Mouse (Mus musculus) thymus, postnatal 14 days (tissue): Measurements from ENCODE around the gene Tomm40.

Experiments used
- DNase-seq: peaks from one replicate; pipeline ENCODE4 v3.0.0; 2021

Tomm40 gene

GRCm38 (mm10) chr7:19744590-19745385, 29.6 kb upstream of the Tomm40 start:
- no peak for DNase-seq

DNA sequence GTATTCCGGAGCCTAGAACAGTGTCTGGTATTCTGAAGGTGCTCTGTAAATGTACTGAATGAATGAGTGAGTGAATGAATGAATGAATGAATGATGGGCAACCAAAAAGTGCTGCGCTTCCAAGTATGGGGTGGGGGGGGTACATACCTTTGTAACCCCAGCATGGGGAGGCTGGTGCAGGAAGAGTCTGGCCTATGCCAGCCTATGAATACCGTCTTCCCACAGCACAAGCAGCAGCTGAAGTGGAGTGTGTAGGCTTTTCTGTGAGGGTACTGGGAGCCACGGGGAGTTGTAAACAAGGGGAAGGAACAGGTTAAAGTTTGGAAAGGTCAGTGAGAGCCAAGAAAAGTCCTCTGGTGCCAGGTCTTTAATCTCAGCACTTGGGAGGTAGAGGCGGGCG, 28.6 kb upstream of the Tomm40 start:
- no peak for DNase-seq

DNA sequence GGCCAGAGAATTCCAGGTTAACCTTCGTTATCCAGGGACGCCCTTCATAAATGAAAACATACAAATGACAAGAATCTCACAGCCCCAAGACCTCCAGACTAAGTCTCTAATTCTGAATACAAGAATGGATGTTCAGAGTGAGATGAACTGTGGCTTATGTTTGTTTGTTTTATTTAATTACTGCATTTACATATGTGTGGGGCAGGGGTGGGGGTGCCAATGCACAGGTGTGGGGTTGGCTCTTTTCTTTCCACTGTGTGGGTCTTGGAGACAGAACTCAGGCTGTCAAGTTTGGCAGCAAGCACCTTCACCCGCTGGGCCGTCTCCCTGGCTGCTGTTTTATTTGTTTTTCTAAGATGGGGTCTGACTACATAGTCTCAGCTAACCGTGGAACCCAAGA, 27.2 kb upstream of the Tomm40 start:
- DNase-seq: no peak

- DNase-seq: peak; percentile 17
Measured at GRCm38 (mm10) chr7:19741329-19742031, 26.2 kb upstream of the Tomm40 start.

- peak; percentile 14 for DNase-seq
Measured at GRCm38 (mm10) chr7:19740269-19740668, 25.0 kb upstream of the Tomm40 start.

GRCm38 (mm10) chr7:19738771-19739170, 23.5 kb upstream of the Tomm40 start:
- DNase-seq: no peak

- no peak for DNase-seq
Measured at GRCm38 (mm10) chr7:19736389-19737057, 21.3 kb upstream of the Tomm40 start.

GRCm38 (mm10) chr7:19734178-19734666, 19.0 kb upstream of the Tomm40 start:
- no peak for DNase-seq

DNA sequence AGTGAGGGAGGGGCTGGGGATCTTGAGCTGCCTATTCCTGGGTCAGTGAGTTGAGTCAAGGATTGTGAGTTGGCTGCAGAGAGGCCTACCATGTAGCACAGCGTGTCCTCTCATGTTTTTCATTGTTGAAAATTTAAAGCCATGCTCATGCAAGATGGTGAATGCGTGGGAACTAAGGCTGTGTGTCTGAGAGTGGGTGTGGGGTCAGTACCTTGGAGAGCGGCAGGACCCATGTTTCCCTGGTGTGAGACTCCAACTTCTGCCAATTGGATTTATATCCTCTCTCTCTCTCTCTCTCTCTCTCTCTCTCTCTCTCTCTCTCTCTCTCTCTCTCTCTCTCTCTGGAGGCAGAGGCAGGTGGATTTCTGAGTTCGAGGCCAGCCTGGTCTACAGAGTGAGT, 11.3 kb upstream of the Tomm40 start:
- DNase-seq: no peak

- DNase-seq: no peak
Measured at GRCm38 (mm10) chr7:19724167-19724566, 8.9 kb upstream of the Tomm40 start.

DNA sequence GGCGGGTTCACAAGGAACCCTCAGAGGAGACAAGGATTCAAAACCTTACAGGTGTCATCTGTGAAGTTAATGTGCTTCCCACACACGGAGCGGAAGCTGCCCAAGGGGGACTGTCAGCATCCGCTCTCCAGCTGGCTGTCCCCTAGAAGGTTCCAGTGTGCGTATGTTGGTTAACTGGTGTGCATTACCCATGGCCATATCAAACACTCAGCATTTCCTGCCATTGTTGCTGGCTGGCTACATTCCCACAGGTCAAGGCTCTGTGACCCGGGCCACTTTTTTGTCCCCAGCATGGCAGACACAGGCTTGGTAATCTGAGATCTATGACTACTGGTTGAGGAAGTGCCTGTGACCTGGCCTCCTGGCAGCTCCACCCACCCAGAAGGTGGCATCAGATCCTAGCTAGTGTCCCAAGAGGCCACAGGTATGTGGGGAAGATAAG, 7.5 kb upstream of the Tomm40 start:
- no peak for DNase-seq

DNA sequence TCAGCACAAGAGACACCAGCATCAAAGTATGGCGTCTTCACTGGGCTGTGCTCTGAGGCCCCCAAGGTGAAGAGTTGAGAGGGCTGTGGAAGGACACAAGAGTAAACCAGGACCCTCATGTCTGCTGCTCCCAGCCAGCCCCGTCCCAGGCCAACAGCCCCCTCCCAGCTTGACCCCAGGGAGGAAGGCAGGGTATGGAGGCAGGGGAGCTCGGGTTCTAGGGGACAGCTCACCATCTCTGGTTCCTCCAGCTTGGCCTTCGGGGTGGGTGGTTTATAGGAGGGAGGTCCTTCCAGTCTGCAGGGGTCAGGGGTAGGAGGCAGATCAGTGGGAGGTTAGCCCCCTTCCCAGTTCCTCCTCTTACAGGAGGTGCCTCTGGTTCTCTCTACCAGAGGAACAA, 4.0 kb upstream of the Tomm40 start:
- no peak for DNase-seq

DNA sequence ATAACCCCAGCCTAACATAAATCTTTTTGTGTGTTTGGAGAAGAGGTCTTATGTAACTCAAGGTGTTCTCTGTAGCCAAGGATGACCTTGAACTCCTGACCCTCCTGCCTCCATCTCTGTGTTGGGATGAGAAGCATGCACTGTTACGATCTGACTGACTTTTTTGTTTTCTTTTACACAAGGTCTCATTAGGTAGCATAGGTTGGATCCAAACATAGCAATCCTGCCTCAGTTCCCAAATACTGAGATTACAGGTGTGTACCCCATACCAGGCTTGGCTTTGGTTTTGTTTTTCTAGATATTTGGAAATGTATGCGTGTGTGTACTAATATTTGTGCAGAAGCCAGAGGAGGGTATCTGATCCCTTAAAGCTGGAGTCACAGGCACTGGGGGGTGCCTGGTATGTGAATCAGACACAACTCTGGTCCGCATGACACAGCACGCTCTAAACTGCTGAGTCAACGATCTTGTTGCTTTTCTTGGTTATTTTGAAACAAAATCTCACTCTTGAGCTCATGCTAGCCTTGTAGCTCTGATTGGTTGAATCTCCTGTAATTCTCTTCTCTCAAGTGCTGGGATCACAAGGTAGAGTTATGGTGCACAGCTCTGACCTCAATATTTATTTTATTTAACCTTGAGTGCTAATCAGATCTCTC, 3.2 kb upstream of the Tomm40 start:
- DNase-seq: no peak

DNA sequence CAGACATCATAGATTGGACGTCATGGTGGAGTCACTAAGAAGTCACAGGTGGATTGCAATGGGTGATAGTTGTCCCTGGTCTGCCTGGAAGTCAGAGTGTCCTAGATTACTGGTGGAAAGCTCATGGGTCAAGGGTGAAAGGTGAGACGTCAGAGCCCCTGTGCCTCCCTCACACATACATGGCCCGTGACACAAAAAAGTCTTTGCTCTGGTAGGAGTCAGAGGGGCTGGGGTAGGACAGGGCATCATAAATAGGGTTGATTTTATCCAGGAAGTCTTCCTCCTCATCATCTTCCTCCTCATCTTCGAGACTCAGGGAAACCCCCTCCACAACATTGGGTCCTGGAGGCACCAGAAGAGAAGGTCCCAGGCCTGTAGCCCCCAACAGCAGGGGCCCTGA, 2.1 kb upstream of the Tomm40 start:
- DNase-seq: no peak

- no peak for DNase-seq
Measured at GRCm38 (mm10) chr7:19716822-19717221, 1.6 kb upstream of the Tomm40 start.

GRCm38 (mm10) chr7:19716055-19716682, 931 bp upstream of the Tomm40 start:
- DNase-seq: no peak

DNA sequence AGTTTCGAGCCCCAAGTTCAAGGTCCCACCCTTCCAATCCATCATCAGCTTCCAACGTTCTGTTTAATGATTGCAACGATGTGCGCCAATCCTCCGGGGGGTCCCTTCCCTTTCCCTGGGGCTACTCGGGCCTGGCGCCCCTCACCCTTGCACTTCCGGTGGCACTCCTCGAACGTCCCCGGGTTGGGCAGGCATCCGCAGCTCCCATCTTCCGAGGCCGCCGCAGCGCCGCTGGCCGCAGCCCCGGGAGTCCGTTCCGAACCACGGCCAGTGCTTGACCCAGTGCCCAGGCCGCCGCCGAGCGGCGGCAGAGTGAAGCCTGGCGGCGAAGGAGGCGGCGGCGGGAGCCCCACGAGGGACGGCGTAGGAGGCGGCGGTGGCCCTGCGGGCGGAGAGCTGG, 402 bp downstream of the Tomm40 start:
- DNase-seq: no peak

DNA sequence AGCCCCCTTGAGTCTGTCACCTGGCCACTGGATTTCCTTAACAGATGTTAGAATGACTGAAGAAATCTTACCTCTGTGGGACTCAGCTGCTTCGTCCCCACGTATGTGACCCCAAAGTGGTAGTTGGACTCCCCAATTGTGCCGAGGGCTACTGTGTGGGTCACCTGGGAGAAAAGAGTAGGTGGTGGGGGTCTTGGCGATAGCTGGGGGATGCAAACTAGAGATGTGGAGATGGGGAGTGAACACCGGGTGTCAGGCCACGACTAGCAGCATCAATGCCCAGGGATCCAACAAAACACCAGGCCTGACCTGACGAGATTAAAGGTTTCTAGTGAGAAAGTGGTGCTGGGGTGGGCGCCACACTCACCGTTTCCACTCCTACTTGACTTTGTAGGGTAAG, 1.6 kb downstream of the Tomm40 start:
- DNase-seq: no peak

DNA sequence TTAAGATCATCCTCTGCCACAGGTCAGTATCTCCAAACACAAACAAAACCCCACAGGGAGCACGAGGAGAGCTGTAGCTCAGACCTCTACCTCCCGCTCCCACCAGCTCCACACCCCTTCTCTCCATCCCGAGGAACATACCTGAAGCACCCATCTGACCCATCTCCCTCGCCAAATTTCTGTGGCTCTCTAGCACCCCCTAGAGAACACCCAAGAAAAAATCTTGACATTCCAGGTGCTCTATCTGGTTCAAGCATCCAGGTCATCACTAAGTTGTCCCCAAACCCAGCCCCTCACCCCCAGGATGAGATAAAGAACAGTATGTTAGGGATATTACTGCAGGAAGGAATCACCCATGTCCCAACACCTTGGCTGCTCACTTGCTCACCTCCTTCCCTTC, 2.0 kb downstream of the Tomm40 start:
- DNase-seq: peak; percentile 44

DNA sequence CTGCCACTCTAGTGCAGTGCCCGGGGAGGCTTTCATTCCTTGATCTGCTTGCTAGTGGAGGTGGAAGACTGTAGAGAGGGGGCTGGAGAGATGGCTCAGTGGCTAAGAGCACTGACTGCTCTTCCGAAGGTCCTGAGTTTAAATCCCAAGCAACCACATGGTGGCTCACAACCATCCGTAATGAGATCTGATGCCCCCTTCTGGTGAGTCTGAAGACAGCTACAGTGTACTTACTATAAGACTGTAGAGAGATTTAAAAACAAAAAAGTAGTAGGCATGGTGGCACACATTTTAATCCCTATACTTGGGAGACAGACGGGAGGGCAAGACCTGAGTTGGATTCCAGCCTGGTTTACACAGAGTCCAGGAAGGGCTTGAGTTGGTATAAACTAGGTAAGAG, 2.8 kb downstream of the Tomm40 start:
- DNase-seq: no peak

DNA sequence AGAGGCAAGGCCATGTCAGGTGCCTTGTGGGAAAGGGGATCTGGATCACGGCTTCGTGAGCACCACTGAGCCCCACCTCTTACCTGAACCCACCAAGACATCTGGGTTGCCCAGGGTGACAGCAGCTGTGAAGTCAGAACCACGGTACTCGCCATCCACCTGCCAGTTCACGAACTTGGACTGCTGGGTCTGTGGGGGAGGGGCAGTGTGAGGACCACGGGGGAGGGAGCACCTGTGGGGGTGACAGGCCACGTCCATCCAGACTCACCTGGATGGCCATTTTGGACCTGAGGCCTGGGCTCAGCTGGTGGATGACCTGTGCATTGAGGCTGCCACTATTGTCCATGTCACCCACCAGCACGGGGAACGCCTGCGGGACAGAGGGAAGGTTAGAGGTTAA, 4.6 kb downstream of the Tomm40 start:
- no peak for DNase-seq

DNA sequence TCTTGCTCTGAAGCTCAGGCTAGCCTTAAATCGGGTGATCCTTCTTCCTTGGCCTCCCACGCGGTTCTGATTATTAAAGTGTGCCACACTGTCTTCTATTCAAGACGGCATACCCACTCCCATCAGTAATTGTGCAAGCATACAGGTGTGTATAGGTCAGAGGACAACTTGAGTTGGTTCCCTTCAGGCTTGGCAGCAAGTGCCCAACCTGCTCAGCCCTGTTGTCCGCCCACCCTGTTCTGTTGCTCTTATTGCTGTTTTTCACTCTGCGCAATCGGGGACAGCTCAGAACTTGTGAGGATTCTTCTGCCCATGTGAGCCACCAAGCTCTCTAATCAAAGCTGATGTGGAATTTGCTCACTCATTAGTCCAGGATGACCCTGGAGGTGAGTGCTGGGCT, 10.0 kb downstream of the Tomm40 start:
- DNase-seq: no peak

DNA sequence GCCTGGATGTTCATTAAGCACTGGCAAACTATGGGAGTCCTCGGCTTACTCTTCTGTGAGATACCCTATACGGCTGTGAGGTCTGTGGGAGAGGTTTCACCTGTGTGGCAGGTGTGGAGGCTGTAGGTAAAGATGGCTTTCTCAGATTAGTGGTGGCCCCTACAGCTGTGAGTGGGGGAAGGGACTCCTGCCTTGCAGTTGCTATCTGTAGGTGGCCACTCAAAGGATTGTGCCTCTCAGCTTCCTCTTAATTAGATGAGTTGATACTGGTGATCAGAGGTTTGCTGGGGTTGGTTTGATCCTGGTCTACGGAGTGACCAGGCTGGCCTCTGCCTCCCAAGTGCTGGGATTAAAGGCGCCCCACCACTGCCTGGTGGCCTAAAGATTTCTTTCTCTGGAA, 10.8 kb downstream of the Tomm40 start:
- no peak for DNase-seq
